17 mouse cellular contexts compared by ENCODE assay signal in the genomic region with DNA sequence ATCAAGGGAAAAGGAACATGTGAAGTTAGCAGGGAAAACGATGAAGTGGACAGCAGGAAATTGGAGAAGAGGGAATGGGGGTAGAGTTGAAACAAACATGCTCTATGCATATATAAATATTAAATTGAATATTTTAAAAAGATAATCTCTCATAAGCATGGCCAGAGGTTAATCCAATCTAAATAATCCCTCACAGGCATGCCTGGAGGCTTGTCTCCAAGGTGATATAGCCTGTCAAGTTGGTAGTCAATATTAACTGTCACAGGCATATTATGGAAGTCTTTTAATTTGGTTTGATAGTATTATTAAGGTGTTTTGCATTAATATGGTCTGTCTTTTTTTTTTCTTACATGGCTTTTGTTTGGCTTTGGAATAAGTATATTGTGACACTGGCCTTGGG.
"Had no signal": no experiment of that assay in that cellular context is flagged by ENCODE, and none has a peak within 500 bp of the region (broad histone marks: within the 10 kb centered on the region; RNA-seq: fewer than 3 reads in every experiment).

No protein-coding gene starts in this region.

- H3K27me3 ChIP-seq: liver, embryonic 12.5 days; neural tube, embryonic 13.5 days; neural tube, embryonic 15.5 days had no signal

- H3K4me1 ChIP-seq: liver, embryonic 12.5 days; neural tube, embryonic 13.5 days; neural tube, embryonic 15.5 days had no signal

- H3K4me2 ChIP-seq: liver, embryonic 12.5 days; lung, embryonic 14.5 days; neural tube, embryonic 13.5 days; neural tube, embryonic 15.5 days had no signal

- H3K9ac ChIP-seq: liver, embryonic 12.5 days; liver, embryonic 14.5 days; lung, embryonic 14.5 days; neural tube, embryonic 13.5 days; neural tube, embryonic 15.5 days had no signal

- H3K4me3 ChIP-seq: liver, embryonic 12.5 days; myocyte; neural tube, embryonic 13.5 days; neural tube, embryonic 15.5 days had no signal

- ATAC-seq: liver, embryonic 12.5 days had no signal

- H3K9me3 ChIP-seq: liver, embryonic 12.5 days; neural tube, embryonic 13.5 days; neural tube, embryonic 15.5 days had no signal

- H3K27ac ChIP-seq: liver, embryonic 12.5 days; liver, embryonic 14.5 days; neural tube, embryonic 13.5 days; neural tube, embryonic 15.5 days had no signal

- H3K36me3 ChIP-seq: liver, embryonic 12.5 days; neural tube, embryonic 13.5 days; neural tube, embryonic 15.5 days had no signal

- DNase-seq: lung, adult 18-20 months; lung, embryonic 14.5 days; lung, postnatal 10 days; lung, postnatal 4 days; retina, postnatal 1 day; right cerebral cortex, adult 18-20 months; right cerebral cortex, postnatal 25 days; right cerebral cortex, postnatal 4 days; spleen, adult 18-20 months; thymus, adult 18-20 months; thymus, postnatal 14 days; thymus, postnatal 36 days had no signal
